Mouse (Mus musculus) midbrain, embryonic 14.5 days (tissue): Measurements from ENCODE around the gene Mcm9. TPM values are rescaled to one million over a fixed set of nuclear protein-coding genes. Genes with fewer than 3 reads are reported as not detected.

Experiments used
- ATAC-seq: fragments of 200-750 bp; cut with Nextera tagmentation; 2 replicates; pipeline ENCODE4 v1.8.0; 2017; ENCODE audit warnings: moderate number of reproducible peaks, moderate library complexity; ENCODE audit not compliant: low FRiP score, low TSS enrichment
- DNase-seq: peaks from one replicate; pipeline ENCODE4 v3.0.0-alpha.2; 2015
- H3K27ac ChIP-seq: fragments of 300-500 bp; sonication (generic); replicated peaks from 2 replicates; pipeline ENCODE4 v1.5.1; 2014; ENCODE audit warnings: mild to moderate bottlenecking, low read depth, low read length, moderate library complexity
- H3K27me3 ChIP-seq: fragments of 300-500 bp; sonication (generic); 2 replicates; pipeline ENCODE4 v1.6.1; 2014; ENCODE audit warnings: low read length, control low read depth, mixed read lengths; ENCODE audit not compliant: control insufficient read depth, insufficient read depth
- H3K36me3 ChIP-seq: fragments of 300-500 bp; sonication (generic); 2 replicates; pipeline ENCODE4 v1.6.1; 2014; ENCODE audit warnings: low read length, control low read depth; ENCODE audit not compliant: control insufficient read depth, insufficient read depth
- H3K4me1 ChIP-seq: fragments of 300-500 bp; sonication (generic); 2 replicates; pipeline ENCODE4 v1.6.1; 2014; ENCODE audit warnings: mild to moderate bottlenecking, antibody characterized with exemption, low read length, control low read depth; ENCODE audit not compliant: control insufficient read depth, insufficient read depth
- H3K4me2 ChIP-seq: fragments of 300-500 bp; sonication (generic); 2 replicates; pipeline ENCODE4 v1.6.1; 2014; ENCODE audit warnings: mild to moderate bottlenecking, low read length, moderate library complexity
- H3K4me3 ChIP-seq: fragments of 300-500 bp; sonication (generic); replicated peaks from 2 replicates; pipeline ENCODE4 v1.5.1; 2014; ENCODE audit warnings: low read depth, low read length
- H3K9ac ChIP-seq: fragments of 300-500 bp; sonication (generic); replicated peaks from 2 replicates; pipeline ENCODE4 v1.6.1; 2014; ENCODE audit warnings: mild to moderate bottlenecking, low read length, moderate library complexity
- H3K9me3 ChIP-seq: fragments of 300-500 bp; sonication (generic); 2 replicates; pipeline ENCODE4 v1.6.1; 2016; ENCODE audit warnings: low read length, control low read depth, mixed read lengths; ENCODE audit not compliant: control insufficient read depth
- WGBS: fragments of 180-500 bp; shearing (Covaris S2); extraction: QIAGEN DNeasy Blood & Tissue Kit; methylation state at CpG from one replicate; pipeline ENCODE4 v1.1.7; 2014; 5-methylcytosine and 5-hydroxymethylcytosine counted together
- polyA plus RNA-seq: library from polyadenylated mRNA; unstranded; fragments of >200 nt; fragmentation: Nextera tagmentation; extraction: Ambion mirVana; gene quantifications from 2 replicates; pipeline ENCODE4 v1.2.1, GENCODE M21; 2014

The Mcm9 gene
- polyA plus RNA-seq, 1 experiment from 2014 or later = 7.7 TPM

GRCm38 (mm10) chr10:53518599-53518913 is 111.7 kb downstream of the Mcm9 start:
- no peak overlapping the region for H3K4me2 ChIP-seq
- H3K9me3 ChIP-seq = no peaks in the 10 kb centered on the region
- no peaks in the 10 kb centered on the region for H3K36me3 ChIP-seq
- peaks cover 7% of the 10 kb centered on the region; the same call in 1 of the 2 replicates for H3K4me1 ChIP-seq
- WGBS = 46% methylated on average over 8 of the region's 8 CpGs
- H3K4me3 ChIP-seq = no peak overlapping the region
- H3K27ac ChIP-seq = peak overlapping the region; percentile 60
- H3K9ac ChIP-seq = no peak overlapping the region
- no peaks in the 10 kb centered on the region for H3K27me3 ChIP-seq
- DNase-seq (peak; percentile 25), ATAC-seq (no peak)

GRCm38 (mm10) chr10:53517770-53518598 is 112.3 kb downstream of the Mcm9 start:
- peaks cover 7% of the 10 kb centered on the region; the same call in 1 of the 2 replicates for H3K4me1 ChIP-seq
- no peak overlapping the region for H3K9ac ChIP-seq
- H3K4me2 ChIP-seq = no peak overlapping the region
- H3K27ac ChIP-seq = peak overlapping the region; percentile 60
- no peaks in the 10 kb centered on the region for H3K9me3 ChIP-seq
- no peaks in the 10 kb centered on the region for H3K36me3 ChIP-seq
- ATAC-seq = no peak
- no peaks in the 10 kb centered on the region for H3K27me3 ChIP-seq
- DNase-seq = peak; percentile 40
- H3K4me3 ChIP-seq = no peak overlapping the region
- WGBS = 65% methylated on average over 14 of the region's 14 CpGs

- no peak overlapping the region for H3K27ac ChIP-seq
These were observed 117.7 kb downstream of the Mcm9 start for GRCm38 (mm10) chr10:53512491-53512890.

GRCm38 (mm10) chr10:53509158-53509773 is 121.0 kb downstream of the Mcm9 start:
- no peaks in the 10 kb centered on the region for H3K9me3 ChIP-seq
- H3K27ac ChIP-seq = no peak overlapping the region
- H3K4me2 ChIP-seq = no peak overlapping the region
- no peak overlapping the region for H3K4me3 ChIP-seq
- H3K4me1 ChIP-seq = no peaks in the 10 kb centered on the region
- 31% methylated on average over 6 of the region's 6 CpGs for WGBS
- no peaks in the 10 kb centered on the region for H3K27me3 ChIP-seq
- H3K36me3 ChIP-seq = no peaks in the 10 kb centered on the region
- peak; percentile 86 for DNase-seq
- no peak overlapping the region for H3K9ac ChIP-seq
- ATAC-seq = peak; percentile 78

More at GRCm38 (mm10) chr10:53512491-53512890, 117.7 kb downstream of the Mcm9 start:
- 75% methylated on average over 1 of the region's 1 CpGs for WGBS
- Histone ChIP-seq H3K9me3 (no peaks in the 10 kb centered on the region), H3K4me1 (no peaks in the 10 kb centered on the region), H3K36me3 (no peaks in the 10 kb centered on the region), H3K27me3 (no peaks in the 10 kb centered on the region), H3K4me3 (no peak overlapping the region), H3K9ac (no peak overlapping the region), H3K4me2 (no peak overlapping the region)
- DNase-seq = no peak
- no peak for ATAC-seq

GRCm38 (mm10) chr10:53508676-53509075 is 121.6 kb downstream of the Mcm9 start:
- H3K9ac ChIP-seq = no peak overlapping the region
- no peak for ATAC-seq
- H3K4me2 ChIP-seq = no peak overlapping the region
- H3K4me3 ChIP-seq = no peak overlapping the region
- H3K4me1 ChIP-seq = no peaks in the 10 kb centered on the region
- no peaks in the 10 kb centered on the region for H3K36me3 ChIP-seq
- no peak overlapping the region for H3K27ac ChIP-seq
- no peak for DNase-seq
- no peaks in the 10 kb centered on the region for H3K27me3 ChIP-seq
- H3K9me3 ChIP-seq = no peaks in the 10 kb centered on the region

- 0 out of 2 replicates have a peak, but pooled peaks cover 6% of the 10 kb centered on the region for H3K4me1 ChIP-seq
- WGBS = 82% methylated on average over 2 of the region's 2 CpGs
- H3K27me3 ChIP-seq = no peaks in the 10 kb centered on the region
- H3K27ac ChIP-seq = no peak overlapping the region
- no peak overlapping the region for H3K4me3 ChIP-seq
- ATAC-seq (no peak), DNase-seq (no peak)
- H3K36me3 ChIP-seq = no peaks in the 10 kb centered on the region
- H3K9me3 ChIP-seq = no peaks in the 10 kb centered on the region
- H3K9ac ChIP-seq = no peak overlapping the region
- no peak overlapping the region for H3K4me2 ChIP-seq
These were observed 124.7 kb downstream of the Mcm9 start for GRCm38 (mm10) chr10:53505526-53505925.

- Histone ChIP-seq H3K9ac (no peak overlapping the region), H3K4me1 (0 out of 2 replicates have a peak, but pooled peaks cover 6% of the 10 kb centered on the region), H3K9me3 (no peaks in the 10 kb centered on the region), H3K27ac (no peak overlapping the region), H3K36me3 (no peaks in the 10 kb centered on the region), H3K4me2 (no peak overlapping the region), H3K27me3 (no peaks in the 10 kb centered on the region), H3K4me3 (no peak overlapping the region)
- DNase-seq (no peak), ATAC-seq (no peak)
- WGBS = 77% methylated on average over 3 of the region's 3 CpGs
These were observed 125.2 kb downstream of the Mcm9 start for GRCm38 (mm10) chr10:53505069-53505468.

GRCm38 (mm10) chr10:53502875-53503816 is 127.1 kb downstream of the Mcm9 start:
- 0 out of 2 replicates have a peak, but pooled peaks cover 6% of the 10 kb centered on the region for H3K4me1 ChIP-seq
- H3K27ac ChIP-seq = peak overlapping the region; percentile 68
- peak; percentile 77 for ATAC-seq
- peak overlapping the region; percentile 47 for H3K9ac ChIP-seq
- no peaks in the 10 kb centered on the region for H3K9me3 ChIP-seq
- no peaks in the 10 kb centered on the region for H3K27me3 ChIP-seq
- DNase-seq = peak; percentile 81
- 0 out of 2 replicates have a peak overlapping the region, but pooled peaks have one; percentile 3 for H3K4me3 ChIP-seq
- peak overlapping the region; percentile 49 for H3K4me2 ChIP-seq
- H3K36me3 ChIP-seq = no peaks in the 10 kb centered on the region
- WGBS = 36% methylated on average over 21 of the region's 21 CpGs
